Mouse (Mus musculus) ES-E14 (cell line): ENCODE measurements around the gene Adgrf3.

Experiments used
- CHD2 ChIP-seq: IDR thresholded peaks from 2 replicates; pipeline ENCODE4 v1.6.1; 2014; ENCODE audit warnings: mild to moderate bottlenecking, low read depth, low read length, inconsistent platforms
- HCFC1 ChIP-seq: IDR thresholded peaks from 2 replicates; pipeline ENCODE4 v1.6.1; 2012; ENCODE audit warnings: low read length, inconsistent platforms, borderline replicate concordance; ENCODE audit not compliant: insufficient read depth
- MAFK ChIP-seq: IDR thresholded peaks from 2 replicates; pipeline ENCODE4 v1.6.1; 2014; ENCODE audit warnings: mild to moderate bottlenecking, low read depth, low read length, inconsistent platforms; ENCODE audit not compliant: insufficient read depth
- ZNF384 ChIP-seq: IDR thresholded peaks from 2 replicates; pipeline ENCODE4 v1.6.1; 2012; ENCODE audit warnings: low read depth, low read length, inconsistent platforms

DNA sequence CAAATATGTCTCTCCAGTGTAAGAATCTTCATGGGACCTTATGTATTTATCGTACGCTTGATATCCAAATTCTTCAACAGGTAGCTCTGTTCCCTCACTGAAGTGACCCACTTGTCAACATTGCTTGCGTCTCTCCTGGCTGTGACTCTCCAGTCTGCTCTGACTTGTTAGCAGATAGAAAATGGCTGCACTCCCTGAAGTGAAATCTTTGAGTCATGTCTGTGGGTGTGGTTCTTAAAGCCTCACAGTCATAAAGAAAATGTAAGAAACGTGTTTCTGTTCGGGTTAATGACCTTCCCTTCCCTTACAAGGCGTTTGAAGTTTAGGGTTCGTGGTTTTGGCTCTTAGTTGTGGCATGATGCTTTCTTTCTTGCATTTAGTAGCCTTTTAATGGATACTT, 35.0 kb upstream of the Adgrf3 start:
- TF ChIP-seq HCFC1 (no peak), CHD2 (no peak), ZNF384 (no peak), MAFK (no peak)
